ENCODE assay signal across 8 mouse cellular contexts in genomic region chr9:122117112-122117616, GRCm38 (mm10). TPM values are rescaled to one million over a fixed set of nuclear protein-coding genes. Genes with fewer than 3 reads are reported as not detected.
DNase-seq lines count a peak whose midpoint lies in the region; ATAC-seq lines count a peak whose summit lies in the region.

Gene Snrk (plus strand): TSS chr9:122117266.

- under 1% methylated on average over 43 of the region's 67 CpGs for WGBS in embryonic facial prominence, embryonic 12.5 days
- 2% methylated on average over 67 of the region's 67 CpGs for WGBS in limb, embryonic 10.5 days
- WGBS in midbrain, embryonic 12.5 days, result under 1% methylated on average over 67 of the region's 67 CpGs

- peak within 1 kb of the TSS; percentile 81 for H3K4me3 ChIP-seq in embryonic facial prominence, embryonic 12.5 days
- peak within 1 kb of the TSS; percentile 89 for H3K4me3 ChIP-seq in limb, embryonic 10.5 days
- peak within 1 kb of the TSS; percentile 95 for H3K4me3 ChIP-seq in midbrain, embryonic 12.5 days

- H3K9ac ChIP-seq in embryonic facial prominence, embryonic 12.5 days, result peak within 1 kb of the TSS; percentile 95
- peak within 1 kb of the TSS; percentile 96 for H3K9ac ChIP-seq in midbrain, embryonic 12.5 days (replicated peaks)

- H3K27ac ChIP-seq in embryonic facial prominence, embryonic 12.5 days, result peak within 1 kb of the TSS; percentile 92
- peak within 1 kb of the TSS; percentile 92 for H3K27ac ChIP-seq in limb, embryonic 10.5 days
- H3K27ac ChIP-seq in midbrain, embryonic 12.5 days (replicated peaks), result peak within 1 kb of the TSS; percentile 94

- no peaks in the 10 kb centered on the region for H3K36me3 ChIP-seq in embryonic facial prominence, embryonic 12.5 days
- H3K36me3 ChIP-seq in limb, embryonic 10.5 days, result no peaks in the 10 kb centered on the region
- no peaks in the 10 kb centered on the region for H3K36me3 ChIP-seq in midbrain, embryonic 12.5 days

- peak; percentile 94 for ATAC-seq in embryonic facial prominence, embryonic 12.5 days (ENCODE audit: insufficient number of reproducible peaks, insufficient read depth, low FRiP score, low TSS enrichment)
- peak; percentile 97 for ATAC-seq in midbrain, embryonic 12.5 days (ENCODE audit: low FRiP score, low read depth)

- peak within 1 kb of the TSS; percentile 52 for H3K4me2 ChIP-seq in embryonic facial prominence, embryonic 12.5 days (replicated peaks)
- H3K4me2 ChIP-seq in midbrain, embryonic 12.5 days (replicated peaks), result peak within 1 kb of the TSS; percentile 81

- no peaks in the 10 kb centered on the region for H3K4me1 ChIP-seq in embryonic facial prominence, embryonic 12.5 days
- peaks cover 8% of the 10 kb centered on the region for H3K4me1 ChIP-seq in limb, embryonic 10.5 days
- peaks cover 4% of the 10 kb centered on the region for H3K4me1 ChIP-seq in midbrain, embryonic 12.5 days

- no peaks in the 10 kb centered on the region for H3K27me3 ChIP-seq in embryonic facial prominence, embryonic 12.5 days
- H3K27me3 ChIP-seq in limb, embryonic 10.5 days (ENCODE audit: low read depth, poor library complexity, severe bottlenecking), result no peaks in the 10 kb centered on the region
- 0 out of 2 replicates have a peak, but pooled peaks cover 4% of the 10 kb centered on the region for H3K27me3 ChIP-seq in midbrain, embryonic 12.5 days

- DNase-seq in 3134 (ENCODE audit: extremely low read depth, insufficient read length, low spot score), result peak; percentile 76
- DNase-seq in adrenal gland, postnatal 36 days, result peak; percentile 93
- peak; percentile 90 to 92 for DNase-seq in heart, adult 18-20 months
- peak; percentile 90 for DNase-seq in kidney, adult 18-20 months
- peak; percentile 91 for DNase-seq in limb, embryonic 10.5 days (ENCODE audit: low spot score)
- DNase-seq in skeletal muscle tissue, adult 2 months (ENCODE audit: low read depth, low spot score), result peak; percentile 90

- no peaks in the 10 kb centered on the region for H3K9me3 ChIP-seq in embryonic facial prominence, embryonic 12.5 days
- no peaks in the 10 kb centered on the region for H3K9me3 ChIP-seq in limb, embryonic 10.5 days (replicated peaks)
- no peaks in the 10 kb centered on the region for H3K9me3 ChIP-seq in midbrain, embryonic 12.5 days

RNA-seq across cellular contexts. Expression of gene Snrk, which starts in this region (rescaled TPM):
- total RNA-seq in adrenal gland, postnatal 36 days (2021), result 100 to 1,000 TPM; 171 to 190 TPM
- polyA plus RNA-seq in embryonic facial prominence, embryonic 12.5 days (2016; fragmentation: Nextera tagmentation; extraction: Ambion mirVana), result 53.0 and 57.6 TPM in 2 replicates
- total RNA-seq in heart, adult 18-20 months (2021), result 100 to 1,000 TPM; 163 to 170 TPM
- 26.6 and 41.1 TPM in 2 replicates for polyA plus RNA-seq in limb, embryonic 10.5 days (2016; fragmentation: Nextera tagmentation; extraction: Ambion mirVana)
- 57.7 and 59.2 TPM in 2 replicates for polyA plus RNA-seq in midbrain, embryonic 12.5 days (2016; fragmentation: Nextera tagmentation; extraction: Ambion mirVana)

Comparison
In these comparisons a context has a peak if more than half of its experiments do, and no peak if none do; other contexts are left out.
1. Peak in every context shown above with its lines: DNase-seq, ATAC-seq, H3K4me3 ChIP-seq and H3K27ac ChIP-seq.